Mouse (Mus musculus): ENCODE measurements around the gene Casp2. TPM values are rescaled to one million over a fixed set of nuclear protein-coding genes. Genes with fewer than 3 reads are reported as not detected.

Gene Casp2
- polyA plus RNA-seq, 1 experiment, result 37.3 TPM

DNA sequence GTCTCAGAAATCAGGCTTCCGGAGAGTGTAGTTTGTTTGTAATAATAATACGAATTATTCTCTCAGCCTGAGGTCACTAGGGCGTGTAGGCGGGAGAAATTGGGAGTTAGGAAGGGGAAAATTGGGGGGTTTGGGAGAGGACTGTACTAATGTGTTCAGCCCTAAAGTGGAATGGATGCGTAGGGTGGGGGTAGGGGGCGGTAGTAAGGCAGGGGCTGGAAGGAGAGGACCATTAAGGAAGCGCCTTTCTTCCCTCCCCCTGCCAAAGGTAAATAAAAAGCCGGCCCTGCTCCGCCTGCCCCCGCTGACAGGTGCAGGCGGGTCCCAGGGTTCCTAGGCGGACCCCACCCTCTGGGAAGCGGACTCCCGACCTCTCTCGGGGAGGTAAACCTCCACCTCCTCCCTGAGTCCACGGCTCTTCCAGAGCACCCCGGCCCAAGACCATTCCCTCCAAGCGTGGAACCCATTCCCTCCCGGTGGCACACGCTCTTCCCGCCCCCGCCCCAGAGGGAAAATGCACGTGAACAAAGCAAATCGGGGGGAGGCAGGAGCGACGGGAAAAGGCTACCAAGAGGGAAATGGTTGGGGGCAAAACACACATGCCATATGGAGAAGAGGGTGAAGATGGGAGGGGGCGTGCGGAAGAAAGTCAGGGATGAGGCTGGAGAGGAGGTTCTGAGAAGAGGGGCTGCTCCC lies 58.7 kb downstream of the Casp2 start:
- no peak for TF ChIP-seq CTCF (IDR thresholded peaks at IDR 0.05; ENCODE audit: low read depth, low read length)
- no peak for TF ChIP-seq EP300 (IDR thresholded peaks at IDR 0.05; ENCODE audit: insufficient read depth, low read depth, low read length)
- no peak for TF ChIP-seq POLR2A (IDR thresholded peaks at IDR 0.05; ENCODE audit: insufficient read depth, low read length)
- H3K27me3 ChIP-seq (ENCODE audit: control insufficient read depth, insufficient read depth, low read length, poor library complexity, severe bottlenecking), result peaks cover 6% of the 10 kb centered on the region; the same call in 1 of the 2 replicates

DNA sequence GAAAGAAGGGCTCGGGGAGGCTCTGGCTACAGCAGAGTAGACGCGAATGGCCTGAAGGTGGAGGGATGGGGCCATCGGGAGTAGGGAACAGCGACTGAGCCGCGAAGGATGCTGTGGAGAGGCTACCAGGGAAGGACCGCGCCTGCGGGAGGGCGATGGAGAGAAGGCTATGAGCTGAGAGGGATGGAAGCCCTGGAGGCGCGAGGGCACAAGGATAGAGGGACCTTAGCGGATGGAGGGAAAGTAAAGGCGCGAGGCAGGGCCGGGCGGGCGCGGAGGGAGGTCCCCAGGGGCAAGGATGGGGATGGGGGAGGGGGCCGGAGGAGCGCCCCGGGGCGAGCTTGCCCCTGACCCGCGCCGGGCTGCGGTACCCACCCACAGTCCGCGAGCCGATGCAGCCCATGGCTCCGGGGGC lies 59.3 kb downstream of the Casp2 start:
- Histone ChIP-seq H3K36me3 (ENCODE audit: control insufficient read depth, insufficient read depth, low read length, poor library complexity, severe bottlenecking) (no peaks in the 10 kb centered on the region), H3K9me3 (replicated peaks; ENCODE audit: control insufficient read depth, insufficient read depth, low read length, poor library complexity, severe bottlenecking) (no peaks in the 10 kb centered on the region), H3K27me3 (ENCODE audit: control insufficient read depth, insufficient read depth, low read length, poor library complexity, severe bottlenecking) (peaks cover 6% of the 10 kb centered on the region; the same call in 1 of the 2 replicates), H3K27ac (ENCODE audit: insufficient read depth, low read length) (no peak overlapping the region), H3K4me1 (ENCODE audit: control insufficient read depth, insufficient read depth, low read length) (no peaks in the 10 kb centered on the region), H3K4me3 (ENCODE audit: low read depth, low read length) (peak overlapping the region; percentile 89), H3K9ac (ENCODE audit: low read depth, poor library complexity, severe bottlenecking) (peak overlapping the region; percentile 26)
- TF ChIP-seq CTCF (IDR thresholded peaks at IDR 0.05; ENCODE audit: low read depth, low read length) (no peak), POLR2A (IDR thresholded peaks at IDR 0.05; ENCODE audit: insufficient read depth, low read length) (no peak), EP300 (IDR thresholded peaks at IDR 0.05; ENCODE audit: insufficient read depth, low read depth, low read length) (no peak)

More for the DNA sequence above, 58.7 kb downstream of the Casp2 start:
- H3K4me3 ChIP-seq (ENCODE audit: low read depth, low read length), result peak overlapping the region; percentile 89
- H3K27ac ChIP-seq (ENCODE audit: insufficient read depth, low read length), result no peak overlapping the region
- 0 out of 2 replicates have a peak overlapping the region, but pooled peaks have one; percentile 26 for H3K9ac ChIP-seq (ENCODE audit: low read depth, poor library complexity, severe bottlenecking)
- H3K4me1 ChIP-seq (ENCODE audit: control insufficient read depth, insufficient read depth, low read length), result no peaks in the 10 kb centered on the region
- H3K36me3 ChIP-seq (ENCODE audit: control insufficient read depth, insufficient read depth, low read length, poor library complexity, severe bottlenecking), result no peaks in the 10 kb centered on the region
- no peaks in the 10 kb centered on the region for H3K9me3 ChIP-seq (replicated peaks; ENCODE audit: control insufficient read depth, insufficient read depth, low read length, poor library complexity, severe bottlenecking)

DNA sequence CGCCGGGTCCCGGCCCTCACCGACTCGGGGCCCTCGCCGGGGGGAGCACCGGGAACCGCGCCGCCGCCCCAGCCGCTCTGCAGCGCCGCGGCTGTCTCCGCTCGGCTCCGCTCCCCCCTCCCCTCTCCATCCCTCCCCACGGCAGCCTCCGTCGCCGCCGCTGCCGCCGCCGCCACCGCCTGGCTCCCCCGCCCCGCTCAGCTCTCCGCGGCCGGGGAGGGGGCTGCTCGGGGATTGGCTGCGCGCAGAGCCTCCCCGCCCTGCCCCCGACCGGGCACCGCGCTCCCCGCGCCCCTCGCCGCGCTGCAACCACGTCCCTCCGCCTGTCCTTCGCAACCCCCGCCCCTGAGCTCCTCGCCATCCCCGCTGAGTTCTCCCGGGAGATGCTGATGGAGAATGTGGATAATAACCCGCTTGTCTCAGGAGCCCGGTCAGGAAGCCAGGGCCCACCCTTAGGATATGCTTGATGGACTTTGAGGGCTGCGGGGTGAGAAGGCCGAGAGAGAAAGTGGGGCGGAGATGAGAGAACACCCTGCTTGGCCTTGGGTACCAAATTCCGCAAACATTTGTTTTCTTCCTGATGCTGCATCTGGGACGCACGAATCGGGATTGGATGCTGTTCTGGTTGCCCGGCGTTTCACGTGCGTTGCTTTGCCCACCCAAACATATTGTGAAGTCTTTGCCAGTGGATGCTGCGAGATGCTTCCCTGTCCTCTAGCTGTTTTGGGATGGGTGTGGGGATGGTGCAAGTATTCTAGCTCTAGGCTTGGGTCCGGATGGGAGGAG lies 59.9 kb downstream of the Casp2 start, which contains the start of gene Fam131b:
Gene Fam131b, minus strand, starts transcription at position 162 of the 786 bp plus-strand sequence.
- Histone ChIP-seq H3K4me3 (ENCODE audit: low read depth, low read length) (peak within 1 kb of the TSS; percentile 89), H3K27me3 (ENCODE audit: control insufficient read depth, insufficient read depth, low read length, poor library complexity, severe bottlenecking) (peaks cover 6% of the 10 kb centered on the region; the same call in 1 of the 2 replicates), H3K4me1 (ENCODE audit: control insufficient read depth, insufficient read depth, low read length) (no peaks in the 10 kb centered on the region), H3K9me3 (replicated peaks; ENCODE audit: control insufficient read depth, insufficient read depth, low read length, poor library complexity, severe bottlenecking) (no peaks in the 10 kb centered on the region), H3K27ac (ENCODE audit: insufficient read depth, low read length) (no peak within 1 kb of the TSS), H3K9ac (ENCODE audit: low read depth, poor library complexity, severe bottlenecking) (peak within 1 kb of the TSS; percentile 26), H3K36me3 (ENCODE audit: control insufficient read depth, insufficient read depth, low read length, poor library complexity, severe bottlenecking) (no peaks in the 10 kb centered on the region)
- TF ChIP-seq POLR2A (IDR thresholded peaks at IDR 0.05; ENCODE audit: insufficient read depth, low read length) (no peak), CTCF (IDR thresholded peaks at IDR 0.05; ENCODE audit: low read depth, low read length) (no peak), EP300 (IDR thresholded peaks at IDR 0.05; ENCODE audit: insufficient read depth, low read depth, low read length) (no peak)

DNA sequence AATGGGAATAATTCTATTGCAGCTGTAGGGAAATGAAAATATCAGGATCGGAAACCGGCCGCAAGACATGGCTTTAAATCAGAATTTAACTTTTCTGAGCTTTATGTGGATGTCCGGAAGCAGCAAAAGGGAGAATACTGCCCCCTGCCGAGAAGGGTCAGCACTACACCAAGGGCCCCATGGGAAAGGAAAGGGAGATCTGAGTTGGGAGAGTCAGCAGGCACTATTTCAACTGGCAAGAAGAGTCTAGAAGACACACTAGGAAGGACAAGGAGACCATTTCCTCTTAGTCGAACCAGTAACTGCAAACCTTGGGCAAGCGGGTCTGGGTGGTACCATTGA lies 60.5 kb downstream of the Casp2 start:
- Histone ChIP-seq H3K27ac (ENCODE audit: insufficient read depth, low read length) (no peak overlapping the region), H3K9ac (ENCODE audit: low read depth, poor library complexity, severe bottlenecking) (no peak overlapping the region), H3K36me3 (ENCODE audit: control insufficient read depth, insufficient read depth, low read length, poor library complexity, severe bottlenecking) (no peaks in the 10 kb centered on the region), H3K4me3 (ENCODE audit: low read depth, low read length) (peak overlapping the region; percentile 89), H3K4me1 (ENCODE audit: control insufficient read depth, insufficient read depth, low read length) (no peaks in the 10 kb centered on the region), H3K27me3 (ENCODE audit: control insufficient read depth, insufficient read depth, low read length, poor library complexity, severe bottlenecking) (peaks cover 6% of the 10 kb centered on the region; the same call in 1 of the 2 replicates), H3K9me3 (replicated peaks; ENCODE audit: control insufficient read depth, insufficient read depth, low read length, poor library complexity, severe bottlenecking) (no peaks in the 10 kb centered on the region)
- TF ChIP-seq POLR2A (IDR thresholded peaks at IDR 0.05; ENCODE audit: insufficient read depth, low read length), result no peak
- no peak for TF ChIP-seq EP300 (IDR thresholded peaks at IDR 0.05; ENCODE audit: insufficient read depth, low read depth, low read length)
- peak; percentile 72 for TF ChIP-seq CTCF (IDR thresholded peaks at IDR 0.05; ENCODE audit: low read depth, low read length)

DNA sequence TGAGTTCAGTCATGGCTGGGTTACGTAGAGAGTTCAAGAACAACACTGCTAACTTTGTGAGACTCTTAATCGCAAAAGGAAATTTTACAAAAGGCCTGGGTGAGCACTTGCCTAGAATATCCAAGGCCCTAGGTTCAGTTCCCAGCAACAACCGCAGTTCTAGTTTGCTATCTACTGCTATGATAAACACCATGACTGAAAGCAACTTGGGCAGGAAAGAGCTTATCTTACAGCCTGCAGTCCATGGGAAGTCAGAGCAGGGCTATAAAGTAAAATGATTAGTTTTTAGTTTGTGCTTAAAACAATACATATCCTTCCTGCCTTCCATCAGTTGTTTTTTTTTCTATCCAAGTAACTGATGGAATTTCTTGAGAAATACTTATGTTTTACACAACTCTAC lies 61.7 kb downstream of the Casp2 start:
- TF ChIP-seq CTCF (IDR thresholded peaks at IDR 0.05; ENCODE audit: low read depth, low read length), result no peak
- TF ChIP-seq POLR2A (IDR thresholded peaks at IDR 0.05; ENCODE audit: insufficient read depth, low read length), result no peak

DNA sequence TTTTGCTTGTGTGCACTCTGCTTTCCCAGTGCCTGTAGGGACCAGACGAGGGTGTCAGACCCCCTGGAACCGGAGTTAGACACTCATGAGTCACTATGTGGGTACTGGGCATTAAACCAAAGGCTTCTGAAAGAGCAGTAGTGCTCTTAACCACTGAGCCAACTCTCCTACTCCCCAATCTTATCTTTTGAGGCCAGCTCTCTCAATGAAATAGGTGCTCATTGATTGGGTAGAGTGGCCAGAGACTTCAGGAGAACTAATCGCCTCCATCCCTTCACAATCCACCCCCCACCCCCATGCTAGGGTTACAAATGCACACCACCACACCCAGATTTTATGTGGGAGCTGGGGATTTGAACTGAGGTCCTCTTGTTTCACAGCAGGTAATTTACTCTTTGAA lies 64.0 kb downstream of the Casp2 start:
- Histone ChIP-seq H3K27me3 (ENCODE audit: control insufficient read depth, insufficient read depth, low read length, poor library complexity, severe bottlenecking) (peaks cover 2% of the 10 kb centered on the region; the same call in 1 of the 2 replicates), H3K9ac (ENCODE audit: low read depth, poor library complexity, severe bottlenecking) (no peak overlapping the region), H3K4me3 (ENCODE audit: low read depth, low read length) (no peak overlapping the region), H3K4me1 (ENCODE audit: control insufficient read depth, insufficient read depth, low read length) (no peaks in the 10 kb centered on the region), H3K36me3 (ENCODE audit: control insufficient read depth, insufficient read depth, low read length, poor library complexity, severe bottlenecking) (no peaks in the 10 kb centered on the region), H3K27ac (ENCODE audit: insufficient read depth, low read length) (no peak overlapping the region), H3K9me3 (replicated peaks; ENCODE audit: control insufficient read depth, insufficient read depth, low read length, poor library complexity, severe bottlenecking) (no peaks in the 10 kb centered on the region)
- no peak for TF ChIP-seq EP300 (IDR thresholded peaks at IDR 0.05; ENCODE audit: insufficient read depth, low read depth, low read length)
- no peak for TF ChIP-seq POLR2A (IDR thresholded peaks at IDR 0.05; ENCODE audit: insufficient read depth, low read length)
- no peak for TF ChIP-seq CTCF (IDR thresholded peaks at IDR 0.05; ENCODE audit: low read depth, low read length)

More for the DNA sequence above, 61.7 kb downstream of the Casp2 start:
- Histone ChIP-seq H3K36me3 (ENCODE audit: control insufficient read depth, insufficient read depth, low read length, poor library complexity, severe bottlenecking) (no peaks in the 10 kb centered on the region), H3K4me1 (ENCODE audit: control insufficient read depth, insufficient read depth, low read length) (no peaks in the 10 kb centered on the region), H3K27ac (ENCODE audit: insufficient read depth, low read length) (no peak overlapping the region), H3K27me3 (ENCODE audit: control insufficient read depth, insufficient read depth, low read length, poor library complexity, severe bottlenecking) (peaks cover 6% of the 10 kb centered on the region; the same call in 1 of the 2 replicates), H3K4me3 (ENCODE audit: low read depth, low read length) (no peak overlapping the region), H3K9ac (ENCODE audit: low read depth, poor library complexity, severe bottlenecking) (no peak overlapping the region), H3K9me3 (replicated peaks; ENCODE audit: control insufficient read depth, insufficient read depth, low read length, poor library complexity, severe bottlenecking) (no peaks in the 10 kb centered on the region)

Data from ES-Bruce4 (cell line).